Mouse (Mus musculus) forebrain, embryonic 11.5 days (tissue): Measurements from ENCODE around the gene Tcf23. TPM values are rescaled to one million over a fixed set of nuclear protein-coding genes. Genes with fewer than 3 reads are reported as not detected.
A peak's percentile ranks its signal among the peaks of the same experiment; 100 is the strongest.

Source experiments
- ATAC-seq: fragments of 200-750 bp; cut with Nextera tagmentation; replicated peaks from 2 replicates; pipeline ENCODE4 v1.8.0; 2017; ENCODE audit warnings: moderate TSS enrichment; ENCODE audit not compliant: low FRiP score
- DNase-seq: peaks from one replicate; pipeline ENCODE4 v3.0.0-alpha.2; 2017; ENCODE audit warnings: low spot score
- H3K27ac ChIP-seq: fragments of 300-500 bp; sonication (generic); 2 replicates; pipeline ENCODE4 v1.5.1; 2014; ENCODE audit warnings: low read depth, low read length
- H3K27me3 ChIP-seq: fragments of 300-500 bp; sonication (generic); 2 replicates; pipeline ENCODE4 v1.6.1; 2014; ENCODE audit warnings: mild to moderate bottlenecking, low read length, mixed read lengths; ENCODE audit not compliant: control insufficient read depth, insufficient read depth
- H3K36me3 ChIP-seq: fragments of 300-500 bp; sonication (generic); 2 replicates; pipeline ENCODE4 v1.6.1; 2014; ENCODE audit warnings: mild to moderate bottlenecking, low read length, moderate library complexity, mixed read lengths; ENCODE audit not compliant: control insufficient read depth, insufficient read depth
- H3K4me1 ChIP-seq: fragments of 300-500 bp; sonication (generic); replicated peaks from 2 replicates; pipeline ENCODE4 v1.6.1; 2014; ENCODE audit warnings: low read length, mixed read lengths; ENCODE audit not compliant: control insufficient read depth, insufficient read depth
- H3K4me2 ChIP-seq: fragments of 300-500 bp; sonication (generic); 2 replicates; pipeline ENCODE4 v1.6.1; 2014; ENCODE audit warnings: low read depth, mild to moderate bottlenecking, low read length, moderate library complexity, mixed read lengths; ENCODE audit not compliant: severe bottlenecking
- H3K4me3 ChIP-seq: fragments of 300-500 bp; sonication (generic); 2 replicates; pipeline ENCODE4 v1.5.1; 2014; ENCODE audit warnings: low read depth, low read length
- H3K9ac ChIP-seq: fragments of 300-500 bp; sonication (generic); 2 replicates; pipeline ENCODE4 v1.6.1; 2014; ENCODE audit warnings: low read length
- H3K9me3 ChIP-seq: fragments of 300-500 bp; sonication (generic); 2 replicates; pipeline ENCODE4 v1.6.1; 2016; ENCODE audit warnings: low read length, mixed read lengths; ENCODE audit not compliant: control insufficient read depth
- WGBS: fragments of 180-500 bp; shearing (Covaris S2); extraction: QIAGEN DNeasy Blood & Tissue Kit; methylation state at CpG from one replicate; pipeline ENCODE4 v1.1.7; 2014; 5-methylcytosine and 5-hydroxymethylcytosine counted together
- polyA plus RNA-seq: library from polyadenylated mRNA; unstranded; fragments of >200 nt; fragmentation: Nextera tagmentation; extraction: Ambion mirVana; gene quantifications from 2 replicates; pipeline ENCODE4 v1.2.1, GENCODE M21; 2014

Gene Tcf23
- polyA plus RNA-seq, 1 experiment from 2014 or later = not detected

DNA sequence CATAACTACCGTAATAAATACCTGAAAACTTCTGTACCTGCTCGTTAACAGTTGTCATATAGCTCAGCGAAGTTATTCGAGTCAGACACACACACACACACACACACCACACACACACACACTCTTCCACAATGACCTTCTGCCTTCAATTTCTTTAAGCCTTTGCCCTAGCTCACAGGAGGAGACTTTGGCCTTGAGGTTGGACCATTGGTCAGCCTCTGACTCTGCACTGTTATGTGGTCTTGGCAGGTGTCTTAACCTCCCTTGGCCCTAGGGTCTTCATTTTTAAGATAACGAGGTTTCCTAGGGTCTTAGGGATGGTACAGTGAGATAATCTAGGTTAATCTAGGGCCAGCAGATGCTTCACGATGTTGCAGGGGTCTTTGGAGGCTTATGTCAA lies 24.1 kb upstream of the Tcf23 start:
- no peak overlapping the region for H3K9ac ChIP-seq

DNA sequence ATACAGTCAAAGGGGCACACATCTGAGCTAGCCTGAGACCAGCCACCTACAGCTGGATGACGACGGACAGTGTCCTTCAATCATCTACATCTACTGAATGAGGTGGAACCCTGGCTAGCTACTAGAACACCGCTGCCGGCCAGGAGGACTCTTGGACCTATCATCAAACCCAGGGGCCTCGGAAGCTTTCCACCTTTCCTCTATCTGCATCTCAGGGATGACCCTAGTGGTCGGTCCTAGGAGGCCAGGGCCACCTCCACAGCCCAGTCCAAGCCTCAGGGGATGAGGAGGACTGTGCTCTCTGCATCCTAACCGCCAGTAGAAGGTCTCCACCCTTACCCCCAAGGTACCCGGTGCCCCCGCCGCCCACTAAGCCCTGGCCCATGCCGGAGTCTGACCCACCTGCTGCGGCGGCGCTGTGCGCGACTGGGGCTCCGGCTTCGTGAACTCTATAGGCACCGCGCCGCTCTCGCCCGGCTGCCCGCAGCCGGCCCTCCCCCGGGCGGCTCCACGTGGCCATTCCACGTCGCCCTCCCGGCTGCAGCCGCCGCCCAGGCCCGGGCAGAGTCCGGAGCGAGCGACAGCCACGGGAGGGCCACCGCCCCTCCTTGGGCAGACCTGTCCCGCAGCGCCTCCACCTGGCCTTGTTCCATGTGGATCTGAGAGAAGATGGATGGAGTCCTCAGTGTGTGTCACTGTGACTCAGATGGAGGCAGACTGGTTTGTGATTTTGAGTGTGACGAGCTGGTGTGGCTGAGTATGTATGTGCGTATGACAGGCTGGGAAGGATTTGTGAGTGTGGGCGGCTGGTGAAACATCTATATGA lies 23.3 kb upstream of the Tcf23 start, which contains the start of gene Cgref1:
Cgref1 (minus strand) TSS at position 636 of the 826 bp plus-strand sequence.
- peak within 1 kb of the TSS; percentile 70 for H3K9ac ChIP-seq
- peak; percentile 80 for DNase-seq
- H3K4me3 ChIP-seq = peak within 1 kb of the TSS; percentile 47
- WGBS = 4% methylated on average over 44 of the region's 44 CpGs
- no peak within 1 kb of the TSS for H3K27ac ChIP-seq
- peaks cover 2% of the 10 kb centered on the region; the same call in 1 of the 2 replicates for H3K27me3 ChIP-seq
- H3K4me1 ChIP-seq = peaks cover 5% of the 10 kb centered on the region; the same call in 1 of the 2 replicates
- H3K4me2 ChIP-seq = peak within 1 kb of the TSS; percentile 94
- no peaks in the 10 kb centered on the region for H3K36me3 ChIP-seq
- peak; percentile 63 for ATAC-seq
- no peaks in the 10 kb centered on the region for H3K9me3 ChIP-seq

More for the DNA sequence above, 24.1 kb upstream of the Tcf23 start:
- Histone ChIP-seq H3K4me2 (no peak overlapping the region), H3K27me3 (peaks cover 2% of the 10 kb centered on the region; the same call in 1 of the 2 replicates), H3K27ac (no peak overlapping the region), H3K36me3 (no peaks in the 10 kb centered on the region), H3K4me3 (no peak overlapping the region), H3K4me1 (peaks cover 3% of the 10 kb centered on the region; the same call in 1 of the 2 replicates), H3K9me3 (no peaks in the 10 kb centered on the region)
- ATAC-seq (no peak), DNase-seq (no peak)
- 87% methylated on average over 6 of the region's 6 CpGs for WGBS

DNA sequence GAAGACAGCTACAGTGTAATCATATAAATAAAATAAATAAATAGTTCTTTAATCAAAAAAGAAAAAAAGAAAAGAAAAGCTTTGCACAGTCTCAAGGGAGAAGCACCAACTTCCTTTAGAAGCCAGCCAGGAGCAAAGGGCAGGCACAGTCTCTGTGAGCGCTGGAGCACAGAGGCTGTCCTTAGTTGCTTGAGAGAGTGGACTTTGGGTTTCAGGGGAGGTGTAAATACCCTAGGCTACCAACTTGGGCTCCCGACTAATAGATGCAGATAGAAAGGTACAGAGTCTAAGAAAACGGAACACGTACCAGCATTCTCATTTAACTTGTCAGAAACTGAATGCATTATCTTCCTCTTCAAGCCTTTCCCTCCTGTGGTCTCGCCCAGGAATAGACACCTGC lies 19.8 kb upstream of the Tcf23 start:
- Histone ChIP-seq H3K27me3 (peaks cover 2% of the 10 kb centered on the region; the same call in 1 of the 2 replicates), H3K27ac (no peak overlapping the region), H3K36me3 (peaks cover under 1% of the 10 kb centered on the region; the same call in 1 of the 2 replicates), H3K4me3 (no peak overlapping the region), H3K4me1 (peaks cover 8% of the 10 kb centered on the region; the same call in 1 of the 2 replicates), H3K4me2 (no peak overlapping the region), H3K9ac (no peak overlapping the region), H3K9me3 (no peaks in the 10 kb centered on the region)
- ATAC-seq (no peak), DNase-seq (no peak)
- 73% methylated on average over 5 of the region's 5 CpGs for WGBS

DNA sequence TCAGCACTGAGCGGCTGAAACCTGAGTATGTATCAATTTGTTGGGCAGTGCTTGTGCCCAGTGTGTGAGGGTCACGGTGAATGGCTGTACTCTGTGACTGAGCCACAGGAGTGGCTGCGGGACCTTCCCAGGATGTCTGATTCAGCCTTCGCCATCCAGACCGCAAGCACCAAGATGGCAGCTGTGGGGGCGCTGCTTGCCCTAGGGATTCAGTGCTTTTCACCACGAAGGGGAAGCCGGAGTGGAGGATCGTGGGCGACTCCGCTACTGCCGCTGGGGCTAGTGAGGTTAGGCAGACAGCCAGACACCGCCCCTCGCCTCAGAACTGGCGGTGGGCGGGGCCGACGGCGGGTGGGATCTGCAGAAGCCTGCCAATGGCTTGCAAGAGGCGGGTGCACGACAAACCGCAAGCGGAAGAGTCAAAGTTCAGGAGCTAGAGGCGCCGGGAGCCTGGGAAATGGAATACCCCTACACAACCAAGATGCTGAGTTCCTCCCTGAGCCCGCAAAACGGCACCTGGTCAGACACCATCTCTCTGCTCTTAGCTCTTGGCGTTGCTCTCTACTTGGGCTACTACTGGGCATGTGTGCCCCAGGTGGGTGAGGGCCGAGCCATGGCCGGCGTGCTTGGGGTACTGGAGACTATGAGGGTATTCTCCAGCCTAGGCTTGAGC lies 18.7 kb upstream of the Tcf23 start:
- H3K27me3 ChIP-seq = peaks cover under 1% of the 10 kb centered on the region; the same call in 1 of the 2 replicates
- H3K4me2 ChIP-seq = peak overlapping the region; percentile 90
- no peaks in the 10 kb centered on the region for H3K9me3 ChIP-seq
- peaks cover 10% of the 10 kb centered on the region for H3K36me3 ChIP-seq
- peak overlapping the region; percentile 64 for H3K9ac ChIP-seq
- WGBS = under 1% methylated on average over 31 of the region's 31 CpGs
- H3K27ac ChIP-seq = 0 out of 2 replicates have a peak overlapping the region, but pooled peaks have one; percentile 39
- H3K4me3 ChIP-seq = peak overlapping the region; percentile 48
- peaks cover 8% of the 10 kb centered on the region; the same call in 1 of the 2 replicates for H3K4me1 ChIP-seq
- DNase-seq = peak; percentile 96
- ATAC-seq = peak; percentile 89

DNA sequence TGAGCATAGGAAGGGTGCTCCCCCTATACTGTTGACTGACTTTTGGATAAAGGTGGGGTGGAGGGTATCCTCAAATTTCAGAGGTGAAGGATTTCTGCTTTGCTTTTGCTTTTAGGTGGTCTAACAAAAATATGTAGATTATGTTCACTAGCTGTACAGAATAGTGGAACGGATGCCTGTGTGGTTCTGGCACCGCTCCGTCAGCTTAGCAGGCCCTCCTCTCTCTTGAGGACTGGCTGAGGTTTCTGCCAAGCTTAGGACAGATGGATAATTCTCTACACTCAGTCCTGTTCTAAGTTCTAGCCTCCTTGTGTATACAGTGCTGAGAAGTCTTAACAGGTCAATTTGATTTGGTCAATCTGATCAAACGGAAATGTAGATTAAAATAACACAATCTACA lies 18.0 kb upstream of the Tcf23 start:
- Histone ChIP-seq H3K9ac (peak overlapping the region; percentile 64), H3K4me3 (peak overlapping the region; percentile 48), H3K4me2 (peak overlapping the region; percentile 90), H3K27ac (no peak overlapping the region), H3K36me3 (peaks cover 15% of the 10 kb centered on the region), H3K9me3 (no peaks in the 10 kb centered on the region), H3K27me3 (no peaks in the 10 kb centered on the region), H3K4me1 (peaks cover 8% of the 10 kb centered on the region; the same call in 1 of the 2 replicates)
- ATAC-seq = no peak
- no peak for DNase-seq
- WGBS = 72% methylated on average over 4 of the region's 4 CpGs

DNA sequence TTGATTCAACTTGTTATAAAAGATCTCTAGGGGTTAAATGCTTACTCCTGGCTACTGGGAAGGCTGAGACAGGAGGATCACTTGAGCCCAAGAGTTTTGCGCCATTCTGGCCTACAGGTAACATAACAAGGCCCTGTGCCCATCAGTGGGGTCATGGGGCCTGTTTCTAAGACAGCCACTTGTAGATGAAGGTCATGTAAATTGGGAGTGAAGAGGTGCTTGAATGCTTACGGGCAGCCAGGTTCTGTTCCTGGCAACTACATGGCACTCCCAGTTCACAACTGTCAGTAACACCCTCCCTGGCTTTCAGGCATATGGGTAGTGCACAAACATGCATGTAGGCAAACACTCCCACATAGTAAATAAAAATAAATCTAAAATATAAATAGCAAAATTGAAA lies 17.5 kb upstream of the Tcf23 start:
- WGBS = 91% methylated on average over 2 of the region's 2 CpGs
- H3K9ac ChIP-seq = no peak overlapping the region
- no peaks in the 10 kb centered on the region for H3K27me3 ChIP-seq
- H3K4me1 ChIP-seq = peaks cover 5% of the 10 kb centered on the region; the same call in 1 of the 2 replicates
- peaks cover 17% of the 10 kb centered on the region for H3K36me3 ChIP-seq
- ATAC-seq (no peak), DNase-seq (no peak)
- H3K9me3 ChIP-seq = no peaks in the 10 kb centered on the region
- H3K4me2 ChIP-seq = no peak overlapping the region
- no peak overlapping the region for H3K27ac ChIP-seq
- no peak overlapping the region for H3K4me3 ChIP-seq

DNA sequence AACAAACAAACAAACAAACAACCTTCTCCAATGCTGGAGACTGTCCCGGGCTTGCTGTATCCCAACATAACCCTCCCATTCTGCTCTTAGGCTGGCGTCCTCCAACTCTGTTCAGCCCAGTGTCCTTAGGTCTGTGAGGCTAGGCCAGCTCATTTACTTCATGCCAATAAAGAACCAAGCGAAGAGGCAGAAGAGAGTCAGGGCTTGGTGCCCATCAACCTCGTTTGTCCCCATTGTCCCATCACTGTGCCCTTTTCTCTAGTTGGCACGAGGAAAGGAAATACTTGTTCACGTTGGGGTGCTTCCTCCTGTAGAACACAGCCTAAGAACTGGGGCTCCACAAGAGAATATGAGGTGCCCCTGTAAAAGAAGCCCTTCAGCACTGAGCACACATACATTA lies 16.8 kb upstream of the Tcf23 start:
- 93% methylated on average over 6 of the region's 6 CpGs for WGBS
- no peak for DNase-seq
- Histone ChIP-seq H3K4me3 (no peak overlapping the region), H3K9me3 (no peaks in the 10 kb centered on the region), H3K36me3 (peaks cover 19% of the 10 kb centered on the region), H3K27ac (no peak overlapping the region), H3K27me3 (no peaks in the 10 kb centered on the region), H3K9ac (no peak overlapping the region), H3K4me2 (no peak overlapping the region), H3K4me1 (peaks cover 5% of the 10 kb centered on the region; the same call in 1 of the 2 replicates)
- no peak for ATAC-seq

DNA sequence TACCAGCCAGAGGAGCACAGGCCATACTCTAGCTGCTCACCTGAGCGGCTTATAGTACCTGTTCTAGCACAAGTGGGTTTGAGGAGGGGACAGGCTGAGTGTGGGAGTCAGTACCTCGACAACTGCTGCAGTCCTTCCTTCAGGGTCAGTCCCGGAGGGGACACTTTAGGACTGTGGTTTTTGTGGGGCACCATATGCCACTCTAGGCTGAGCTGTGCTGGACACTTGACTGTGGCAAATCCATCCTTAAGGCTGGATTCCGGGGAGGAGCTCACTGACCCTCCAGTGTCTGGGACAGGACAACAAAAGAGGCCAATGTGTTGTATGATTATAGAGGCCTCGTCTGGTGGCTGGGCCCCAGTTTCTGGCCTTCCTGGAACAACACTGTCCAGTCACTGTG lies 15.9 kb upstream of the Tcf23 start:
- Histone ChIP-seq H3K27me3 (no peaks in the 10 kb centered on the region), H3K27ac (no peak overlapping the region), H3K4me3 (no peak overlapping the region), H3K36me3 (peaks cover 19% of the 10 kb centered on the region), H3K4me1 (peaks cover 5% of the 10 kb centered on the region; the same call in 1 of the 2 replicates), H3K9ac (no peak overlapping the region), H3K9me3 (no peaks in the 10 kb centered on the region), H3K4me2 (no peak overlapping the region)
- DNase-seq (no peak), ATAC-seq (no peak)
- 87% methylated on average over 5 of the region's 5 CpGs for WGBS
